Mouse (Mus musculus) midbrain, embryonic 11.5 days (tissue): ENCODE results near the gene Greb1. TPM values are rescaled to one million over a fixed set of nuclear protein-coding genes. Genes with fewer than 3 reads are reported as not detected.

Experiments
- ATAC-seq: fragments of 200-750 bp; cut with Nextera tagmentation; 2 replicates; pipeline ENCODE4 v1.8.0; 2017; ENCODE audit warnings: moderate TSS enrichment, moderate library complexity; ENCODE audit not compliant: low FRiP score
- DNase-seq: peaks from one replicate; pipeline ENCODE4 v3.0.0; 2015; ENCODE audit warnings: low spot score; ENCODE audit errors: missing footprints
- H3K27ac ChIP-seq: fragments of 300-500 bp; sonication (generic); 2 replicates; pipeline ENCODE4 v1.5.1; 2014; ENCODE audit warnings: low read depth, low read length
- H3K27me3 ChIP-seq: fragments of 300-500 bp; sonication (generic); 2 replicates; pipeline ENCODE4 v1.6.1; 2014; ENCODE audit warnings: mild to moderate bottlenecking, low read length, moderate library complexity, mixed read lengths; ENCODE audit not compliant: control insufficient read depth, insufficient read depth
- H3K36me3 ChIP-seq: fragments of 300-500 bp; sonication (generic); 2 replicates; pipeline ENCODE4 v1.6.1; 2014; ENCODE audit warnings: mild to moderate bottlenecking, low read length, moderate library complexity, mixed read lengths; ENCODE audit not compliant: control insufficient read depth, insufficient read depth
- H3K4me1 ChIP-seq: fragments of 300-500 bp; sonication (generic); 2 replicates; pipeline ENCODE4 v1.6.1; 2014; ENCODE audit warnings: low read length; ENCODE audit not compliant: control insufficient read depth, insufficient read depth
- H3K4me2 ChIP-seq: fragments of 300-500 bp; sonication (generic); 2 replicates; pipeline ENCODE4 v1.6.1; 2014; ENCODE audit warnings: mild to moderate bottlenecking, moderate library complexity
- H3K4me3 ChIP-seq: fragments of 300-500 bp; sonication (generic); 2 replicates; pipeline ENCODE4 v1.5.1; 2014; ENCODE audit warnings: low read depth, low read length
- H3K9ac ChIP-seq: fragments of 300-500 bp; sonication (generic); 2 replicates; pipeline ENCODE4 v1.6.1; 2014; ENCODE audit warnings: low read length
- H3K9me3 ChIP-seq: fragments of 300-500 bp; sonication (generic); 2 replicates; pipeline ENCODE4 v1.6.1; 2016; ENCODE audit warnings: low read length; ENCODE audit not compliant: control insufficient read depth
- WGBS: fragments of 180-500 bp; shearing (Covaris S2); extraction: QIAGEN DNeasy Blood & Tissue Kit; methylation state at CpG from one replicate; pipeline ENCODE4 v1.1.7; 2014; 5-methylcytosine and 5-hydroxymethylcytosine counted together
- polyA plus RNA-seq: library from polyadenylated mRNA; unstranded; fragments of >200 nt; fragmentation: Nextera tagmentation; extraction: Ambion mirVana; gene quantifications from 2 replicates; pipeline ENCODE4 v1.2.1, GENCODE M21; 2014

Greb1 gene
- polyA plus RNA-seq, 1 experiment from 2014 or later = 15.4 TPM

GRCm38 (mm10) chr12:16761461-16761860, 39.2 kb downstream of the Greb1 start:
- no peak for DNase-seq
- Histone ChIP-seq H3K4me2 (no peak overlapping the region), H3K27ac (no peak overlapping the region), H3K9ac (no peak overlapping the region), H3K9me3 (no peaks in the 10 kb centered on the region), H3K36me3 (no peaks in the 10 kb centered on the region), H3K27me3 (no peaks in the 10 kb centered on the region), H3K4me3 (no peak overlapping the region), H3K4me1 (peaks cover 3% of the 10 kb centered on the region)
- ATAC-seq = no peak
- 94% methylated on average over 3 of the region's 3 CpGs for WGBS

DNA sequence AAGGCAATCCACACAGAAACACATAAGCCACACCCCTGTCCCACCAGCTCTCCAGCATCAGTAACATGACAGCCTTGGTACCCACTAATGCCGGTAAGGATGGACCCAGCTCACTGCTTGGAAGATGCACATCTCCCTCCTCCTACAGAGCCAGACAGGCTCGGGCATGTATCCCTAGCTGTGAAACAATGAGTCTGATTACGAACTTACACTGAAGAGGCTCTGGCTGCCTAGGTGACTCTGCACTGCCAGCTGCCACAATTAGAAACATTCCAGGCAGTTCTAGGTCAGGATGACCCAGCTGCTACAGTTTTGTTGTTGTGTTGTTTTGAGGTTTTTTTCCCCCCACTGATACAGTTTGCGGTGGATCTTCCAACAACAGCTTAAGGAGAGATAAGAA, 40.4 kb downstream of the Greb1 start:
- H3K4me2 ChIP-seq = no peak overlapping the region
- no peak for DNase-seq
- no peaks in the 10 kb centered on the region for H3K9me3 ChIP-seq
- H3K27ac ChIP-seq = no peak overlapping the region
- H3K4me1 ChIP-seq = peaks cover 3% of the 10 kb centered on the region
- WGBS = 75% methylated on average over 4 of the region's 4 CpGs
- H3K9ac ChIP-seq = no peak overlapping the region
- H3K36me3 ChIP-seq = no peaks in the 10 kb centered on the region
- no peak for ATAC-seq
- no peak overlapping the region for H3K4me3 ChIP-seq
- H3K27me3 ChIP-seq = no peaks in the 10 kb centered on the region

DNA sequence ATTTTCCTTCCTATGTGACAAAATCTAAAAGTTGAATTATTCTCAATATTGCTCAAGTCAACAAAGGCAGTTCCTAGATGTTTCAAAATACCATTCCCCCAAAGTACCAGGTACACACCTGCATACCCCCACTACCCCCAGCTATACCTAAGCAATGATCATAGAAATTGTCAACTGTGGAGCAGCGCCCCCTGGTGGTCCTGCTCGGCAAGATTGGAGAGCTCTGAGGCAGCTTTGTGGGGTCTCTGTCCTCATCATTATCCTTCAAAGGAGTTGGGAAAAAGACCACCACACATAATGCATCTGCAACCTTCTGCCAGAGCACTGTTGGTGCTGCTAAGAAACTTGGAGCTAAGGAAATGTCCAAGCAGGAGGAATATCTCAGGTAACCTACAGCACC, 46.4 kb downstream of the Greb1 start:
- Histone ChIP-seq H3K36me3 (no peaks in the 10 kb centered on the region), H3K4me3 (no peak overlapping the region), H3K27me3 (no peaks in the 10 kb centered on the region), H3K9ac (no peak overlapping the region), H3K9me3 (no peaks in the 10 kb centered on the region), H3K4me1 (peaks cover 19% of the 10 kb centered on the region), H3K4me2 (no peak overlapping the region), H3K27ac (no peak overlapping the region)
- DNase-seq (peak; percentile 97), ATAC-seq (no peak)
- WGBS = 2% methylated on average over 2 of the region's 2 CpGs

- 80% methylated on average over 9 of the region's 9 CpGs for WGBS
- DNase-seq (no peak), ATAC-seq (peak; percentile 12; the same call in 1 of the 2 replicates)
- Histone ChIP-seq H3K27ac (no peak overlapping the region), H3K4me1 (peaks cover 19% of the 10 kb centered on the region), H3K4me2 (no peak overlapping the region), H3K4me3 (no peak overlapping the region), H3K36me3 (no peaks in the 10 kb centered on the region), H3K9ac (no peak overlapping the region), H3K27me3 (no peaks in the 10 kb centered on the region), H3K9me3 (no peaks in the 10 kb centered on the region)
Observed at GRCm38 (mm10) chr12:16753555-16753954, 47.1 kb downstream of the Greb1 start.

DNA sequence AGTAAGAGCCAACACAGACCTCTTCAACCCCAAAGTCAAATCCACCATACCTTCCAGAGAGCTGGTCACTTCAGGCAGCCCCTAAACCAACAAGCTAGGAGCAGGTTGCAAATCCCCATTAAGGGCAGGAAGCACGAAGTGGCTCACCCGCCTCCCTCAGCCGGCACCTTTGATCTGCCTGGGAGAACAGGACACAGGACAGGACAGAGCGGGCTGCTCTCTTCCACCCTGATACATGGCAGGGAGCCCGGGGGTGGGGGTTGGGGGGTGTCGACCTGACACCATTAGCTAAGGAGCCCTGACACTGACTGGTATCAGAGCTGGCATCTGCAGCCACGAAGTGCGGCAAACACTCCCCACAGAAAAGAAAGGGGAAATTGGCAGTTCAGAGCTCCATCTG, 47.6 kb downstream of the Greb1 start:
- no peak overlapping the region for H3K4me3 ChIP-seq
- peaks cover 19% of the 10 kb centered on the region for H3K4me1 ChIP-seq
- H3K9ac ChIP-seq = no peak overlapping the region
- H3K9me3 ChIP-seq = no peaks in the 10 kb centered on the region
- DNase-seq (no peak), ATAC-seq (peak; percentile 51; the same call in 1 of the 2 replicates)
- 24% methylated on average over 8 of the region's 8 CpGs for whole genome bisulfite sequencing
- no peak overlapping the region for H3K27ac ChIP-seq
- H3K36me3 ChIP-seq = no peaks in the 10 kb centered on the region
- no peaks in the 10 kb centered on the region for H3K27me3 ChIP-seq
- no peak overlapping the region for H3K4me2 ChIP-seq

DNA sequence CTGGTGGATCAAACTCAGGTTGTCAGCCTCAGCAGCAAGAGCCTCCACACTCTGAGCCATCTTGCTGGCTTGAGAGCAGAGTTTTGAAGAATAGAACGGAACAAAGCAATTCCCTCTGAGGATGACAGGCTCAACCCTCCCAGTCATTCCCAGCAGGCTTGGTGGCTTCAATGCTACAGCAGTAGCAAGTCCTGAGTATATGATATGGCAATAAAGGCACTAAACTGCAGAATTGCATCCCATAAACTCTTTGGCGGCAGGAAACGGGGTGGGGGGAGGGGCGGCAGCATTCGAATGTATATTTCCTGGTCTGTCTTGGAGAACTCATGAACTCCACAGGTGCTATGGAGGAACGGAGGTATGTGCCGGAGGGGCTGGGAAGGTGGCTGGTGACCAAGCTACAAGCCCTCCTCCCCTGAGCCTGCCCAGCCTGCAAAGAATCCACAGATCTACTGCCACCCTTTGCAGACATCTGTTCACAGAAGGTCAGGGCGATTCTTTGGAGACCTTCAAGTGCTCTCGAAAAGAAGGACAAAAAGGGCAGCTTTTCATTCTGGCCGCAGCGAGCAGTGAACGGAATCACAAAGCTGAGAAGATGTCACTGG, 48.3 kb downstream of the Greb1 start:
- Histone ChIP-seq H3K36me3 (no peaks in the 10 kb centered on the region), H3K4me3 (no peak overlapping the region), H3K27ac (no peak overlapping the region), H3K27me3 (no peaks in the 10 kb centered on the region), H3K4me2 (no peak overlapping the region), H3K4me1 (peaks cover 19% of the 10 kb centered on the region), H3K9ac (no peak overlapping the region), H3K9me3 (no peaks in the 10 kb centered on the region)
- no peak for ATAC-seq
- no peak for DNase-seq
- WGBS = 46% methylated on average over 12 of the region's 12 CpGs

- WGBS = 93% methylated on average over 6 of the region's 6 CpGs
- DNase-seq (no peak), ATAC-seq (no peak)
- Histone ChIP-seq H3K9me3 (no peaks in the 10 kb centered on the region), H3K4me2 (no peak overlapping the region), H3K4me1 (peaks cover 19% of the 10 kb centered on the region), H3K36me3 (no peaks in the 10 kb centered on the region), H3K27ac (no peak overlapping the region), H3K9ac (no peak overlapping the region), H3K4me3 (no peak overlapping the region), H3K27me3 (no peaks in the 10 kb centered on the region)
Observed at GRCm38 (mm10) chr12:16751609-16752008, 49.1 kb downstream of the Greb1 start.

GRCm38 (mm10) chr12:16740059-16740458, 60.6 kb downstream of the Greb1 start:
- Histone ChIP-seq H3K4me1 (peaks cover 21% of the 10 kb centered on the region), H3K4me2 (no peak overlapping the region), H3K27me3 (no peaks in the 10 kb centered on the region), H3K27ac (no peak overlapping the region), H3K36me3 (no peaks in the 10 kb centered on the region), H3K4me3 (no peak overlapping the region), H3K9ac (no peak overlapping the region), H3K9me3 (no peaks in the 10 kb centered on the region)
- no peak for DNase-seq
- 22% methylated on average over 5 of the region's 5 CpGs for WGBS
- ATAC-seq = no peak

- no peak overlapping the region for H3K27ac ChIP-seq
- no peaks in the 10 kb centered on the region for H3K9me3 ChIP-seq
- H3K9ac ChIP-seq = no peak overlapping the region
- H3K27me3 ChIP-seq = no peaks in the 10 kb centered on the region
- WGBS = 9% methylated on average over 5 of the region's 5 CpGs
- H3K4me2 ChIP-seq = no peak overlapping the region
- no peak for DNase-seq
- H3K4me3 ChIP-seq = no peak overlapping the region
- no peaks in the 10 kb centered on the region for H3K36me3 ChIP-seq
- peaks cover 26% of the 10 kb centered on the region for H3K4me1 ChIP-seq
- no peak for ATAC-seq
Observed at GRCm38 (mm10) chr12:16737266-16737665, 63.4 kb downstream of the Greb1 start.
